1 mouse cellular context compared by ENCODE assay signal in the genomic region with DNA sequence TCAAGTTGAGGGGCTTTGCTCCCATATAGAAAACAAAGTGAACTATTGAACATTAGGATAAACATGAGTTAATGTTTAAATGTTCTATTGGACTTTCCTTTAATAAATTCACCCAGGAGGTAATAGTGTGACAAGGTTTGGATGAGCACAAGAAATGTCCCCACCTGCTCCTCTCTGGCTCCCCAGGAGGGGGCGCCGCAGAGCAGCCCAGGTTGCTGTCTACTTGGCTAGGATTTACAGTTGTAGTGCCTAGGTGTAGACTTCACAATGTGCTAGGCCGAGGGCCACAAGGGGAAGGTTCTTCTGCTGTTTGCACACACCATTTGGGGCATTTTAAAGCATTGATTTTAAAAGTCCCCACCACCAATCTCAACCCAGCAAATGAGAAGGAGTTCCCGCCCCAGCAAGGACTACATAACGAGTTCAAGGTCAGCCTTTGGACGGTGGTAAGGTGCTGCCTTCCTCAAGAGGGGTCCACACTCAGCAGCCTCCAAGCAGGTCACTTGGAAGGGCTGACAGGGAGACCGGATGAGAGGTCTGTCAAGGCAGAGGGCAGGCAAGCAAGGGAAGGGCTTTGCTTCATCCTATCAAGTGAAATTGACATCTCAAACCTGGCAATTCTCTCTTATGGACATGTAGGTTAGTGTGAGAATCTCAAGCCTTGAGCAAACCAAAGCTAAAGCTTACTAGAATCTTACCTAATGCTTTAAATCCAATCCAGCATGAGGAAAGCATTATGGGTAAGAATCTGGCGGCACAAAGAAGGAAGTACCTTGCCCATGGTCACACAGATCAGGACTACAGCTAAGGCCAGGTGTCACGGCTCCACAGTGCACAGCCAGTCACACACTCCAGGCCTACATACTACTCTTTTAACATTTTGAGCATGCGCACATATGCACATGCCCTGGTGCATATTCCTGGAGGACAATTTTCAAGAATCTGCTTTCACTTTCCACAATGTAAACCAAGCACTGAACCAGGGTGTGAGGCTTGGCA.
A peak's percentile ranks its signal among the peaks of the same experiment; 100 is the strongest.
TF ChIP-seq lines count a peak whose summit lies in the region.

No protein-coding gene starts in this region.

TF ChIP-seq in MEL, 35 proteins besides CTCF, POLR2A, EP300 and RAD21:
- peak; percentile 37; the same call in 1 of the 2 replicates for TF ChIP-seq ZC3H11A (IDR thresholded peaks at IDR 0.05; ENCODE audit: low read depth, low read length)
- TF ChIP-seq MAFK (IDR thresholded peaks at IDR 0.05; ENCODE audit: borderline replicate concordance, low read depth, low read length), result no peak
- peak; percentile 27; the same call in 1 of the 2 replicates for TF ChIP-seq RCOR1 (IDR thresholded peaks at IDR 0.05; ENCODE audit: low read depth, low read length)
- TF ChIP-seq SMC3 (IDR thresholded peaks at IDR 0.05; ENCODE audit: low read depth, low read length), result peak; percentile 94
- TF ChIP-seq HCFC1 (IDR thresholded peaks at IDR 0.05; ENCODE audit: low read depth, low read length), result 0 out of 2 replicates have a peak, but pooled peaks have one; percentile 12
- no peak for TF ChIP-seq USF1 (IDR thresholded peaks at IDR 0.05; ENCODE audit: low read depth, low read length)
- no peak for TF ChIP-seq ZMIZ1 (IDR thresholded peaks at IDR 0.05; ENCODE audit: low read depth, low read length)
